Mouse (Mus musculus) forebrain, postnatal 0 days (tissue): ENCODE results near the gene Gpx7. TPM values are rescaled to one million over a fixed set of nuclear protein-coding genes. Genes with fewer than 3 reads are reported as not detected.

Experiments
- ATAC-seq: fragments of 200-750 bp; cut with Nextera tagmentation; 2 replicates; pipeline ENCODE4 v1.8.0; 2017; ENCODE audit warnings: mild to moderate bottlenecking, moderate library complexity
- DNase-seq: peaks from one replicate; pipeline ENCODE4 v3.0.0-alpha.2; 2015
- H3K27ac ChIP-seq: fragments of 300-500 bp; sonication (generic); 2 replicates; pipeline ENCODE4 v1.5.1; 2014; ENCODE audit warnings: low read depth, mild to moderate bottlenecking, antibody characterized with exemption, low read length, moderate library complexity, mixed read lengths
- H3K27me3 ChIP-seq: fragments of 300-500 bp; sonication (generic); 2 replicates; pipeline ENCODE4 v1.6.1; 2014; ENCODE audit warnings: mild to moderate bottlenecking, low read length, mixed read lengths; ENCODE audit not compliant: insufficient read depth
- H3K36me3 ChIP-seq: fragments of 300-500 bp; sonication (generic); 2 replicates; pipeline ENCODE4 v1.6.1; 2014; ENCODE audit warnings: mild to moderate bottlenecking, moderate library complexity; ENCODE audit not compliant: insufficient read depth
- H3K4me1 ChIP-seq: fragments of 300-500 bp; sonication (generic); 2 replicates; pipeline ENCODE4 v1.6.1; 2014; ENCODE audit warnings: antibody characterized with exemption; ENCODE audit not compliant: insufficient read depth
- H3K4me2 ChIP-seq: fragments of 300-500 bp; sonication (generic); 2 replicates; pipeline ENCODE4 v1.6.1; 2014; ENCODE audit warnings: low read depth, mild to moderate bottlenecking, moderate library complexity
- H3K4me3 ChIP-seq: fragments of 300-500 bp; sonication (generic); 2 replicates; pipeline ENCODE4 v1.5.1; 2014; ENCODE audit warnings: low read depth, low read length, mixed read lengths
- H3K9ac ChIP-seq: fragments of 300-500 bp; sonication (generic); 2 replicates; pipeline ENCODE4 v1.6.1; 2014; ENCODE audit warnings: mild to moderate bottlenecking
- H3K9me3 ChIP-seq: fragments of 300-500 bp; sonication (generic); 2 replicates; pipeline ENCODE4 v1.6.1; 2016; ENCODE audit warnings: low read length
- CTCF ChIP-seq: sonication (generic); IDR thresholded peaks from 2 replicates; pipeline ENCODE4 v1.5.1; 2016; ENCODE audit warnings: antibody characterized with exemption, control low read depth, low read depth
- WGBS: fragments of 180-500 bp; shearing (Covaris S2); extraction: QIAGEN DNeasy Blood & Tissue Kit; methylation state at CpG from one replicate; pipeline ENCODE4 v1.1.7; 2014; 5-methylcytosine and 5-hydroxymethylcytosine counted together
- polyA plus RNA-seq: library from polyadenylated mRNA; unstranded; fragments of >200 nt; fragmentation: Nextera tagmentation; extraction: Ambion mirVana; gene quantifications from 2 replicates; pipeline ENCODE4 v1.2.1, GENCODE M21; 2015
- total RNA-seq: library from RNA; depleted of rRNA; stranded (reverse); fragments of >200 nt; gene quantifications from 2 replicates; pipeline ENCODE4 v1.2.3, GENCODE M21; 2014

The Gpx7 gene
- total and polyA plus RNA-seq, 2 experiments from 2014 or later = 24.1 to 37.5 TPM

DNA sequence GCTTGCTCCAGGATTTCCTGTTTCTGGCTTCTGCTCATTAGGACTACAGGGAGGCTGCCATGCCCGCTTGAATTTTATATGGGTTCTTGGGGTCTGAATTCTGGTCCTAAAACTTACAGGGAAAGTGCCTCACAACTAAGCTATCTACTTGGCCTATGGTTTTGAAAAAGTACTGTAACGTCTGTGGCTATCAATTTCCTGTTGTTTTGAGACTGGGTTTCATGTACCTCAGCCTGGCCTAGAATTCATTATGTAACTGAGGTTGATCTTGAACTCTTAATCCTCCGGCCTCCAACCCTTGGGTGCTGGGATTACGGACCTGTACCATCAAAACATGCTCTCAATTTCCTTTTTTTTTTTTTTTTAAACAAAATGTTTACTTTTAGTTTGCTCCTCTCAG is 27.5 kb upstream of the Gpx7 start:
- H3K27me3 ChIP-seq = no peaks in the 10 kb centered on the region
- 86% methylated on average over 4 of the region's 4 CpGs for WGBS
- no peak for TF ChIP-seq CTCF
- ATAC-seq (no peak), DNase-seq (no peak)
- no peak overlapping the region for H3K9ac ChIP-seq
- no peaks in the 10 kb centered on the region for H3K36me3 ChIP-seq
- H3K4me2 ChIP-seq = no peak overlapping the region
- no peaks in the 10 kb centered on the region for H3K9me3 ChIP-seq
- H3K4me1 ChIP-seq = no peaks in the 10 kb centered on the region
- no peak overlapping the region for H3K27ac ChIP-seq
- H3K4me3 ChIP-seq = no peak overlapping the region

DNA sequence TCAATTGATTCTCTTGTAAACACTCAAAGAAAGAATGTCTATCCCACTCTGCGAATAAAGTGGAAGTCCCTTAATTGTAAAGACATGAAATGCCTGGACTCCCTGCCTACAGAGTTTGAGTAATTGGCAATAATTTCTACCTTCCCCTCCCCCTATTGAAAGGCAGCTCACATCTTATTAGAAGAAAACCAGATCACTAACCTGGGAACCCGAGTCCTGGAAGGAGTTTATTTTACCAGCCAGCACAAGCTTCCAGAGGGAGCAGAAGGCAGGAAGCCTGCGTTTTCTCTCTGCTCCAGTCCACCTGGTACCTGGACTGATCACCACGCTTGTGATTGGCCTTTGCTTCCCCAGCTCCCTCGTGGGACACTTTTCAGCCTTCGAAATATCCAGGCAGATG is 26.6 kb upstream of the Gpx7 start:
- no peaks in the 10 kb centered on the region for H3K9me3 ChIP-seq
- ATAC-seq (no peak), DNase-seq (no peak)
- H3K4me2 ChIP-seq = no peak overlapping the region
- H3K9ac ChIP-seq = no peak overlapping the region
- H3K27ac ChIP-seq = no peak overlapping the region
- H3K4me1 ChIP-seq = no peaks in the 10 kb centered on the region
- no peaks in the 10 kb centered on the region for H3K36me3 ChIP-seq
- H3K4me3 ChIP-seq = no peak overlapping the region
- no peak for TF ChIP-seq CTCF
- H3K27me3 ChIP-seq = no peaks in the 10 kb centered on the region
- WGBS = 21% methylated on average over 6 of the region's 6 CpGs

DNA sequence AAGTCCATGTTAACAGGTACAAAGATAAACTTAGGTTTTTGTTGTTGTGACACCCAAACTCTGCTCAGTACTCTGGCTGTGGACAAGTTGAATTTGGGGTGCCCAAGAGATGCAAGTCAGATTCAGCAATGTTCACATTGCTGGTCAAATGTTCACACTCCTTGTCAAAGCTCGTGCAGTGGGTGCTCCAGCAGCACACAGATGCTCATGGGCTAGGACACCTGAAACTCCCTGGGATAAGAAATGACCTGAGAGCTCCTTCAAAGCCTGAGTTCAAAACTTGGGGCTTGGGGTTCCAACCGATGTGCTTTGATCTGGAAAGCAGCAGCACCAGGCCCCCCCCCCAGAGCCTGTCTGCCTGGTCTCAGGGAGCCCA is 24.8 kb upstream of the Gpx7 start:
- no peaks in the 10 kb centered on the region for H3K4me1 ChIP-seq
- DNase-seq (no peak), ATAC-seq (no peak)
- no peaks in the 10 kb centered on the region for H3K9me3 ChIP-seq
- no peaks in the 10 kb centered on the region for H3K27me3 ChIP-seq
- H3K36me3 ChIP-seq = no peaks in the 10 kb centered on the region
- no peak overlapping the region for H3K27ac ChIP-seq
- H3K9ac ChIP-seq = no peak overlapping the region
- no peak overlapping the region for H3K4me3 ChIP-seq
- WGBS = 14% methylated on average over 2 of the region's 2 CpGs
- no peak overlapping the region for H3K4me2 ChIP-seq
- no peak for TF ChIP-seq CTCF

DNA sequence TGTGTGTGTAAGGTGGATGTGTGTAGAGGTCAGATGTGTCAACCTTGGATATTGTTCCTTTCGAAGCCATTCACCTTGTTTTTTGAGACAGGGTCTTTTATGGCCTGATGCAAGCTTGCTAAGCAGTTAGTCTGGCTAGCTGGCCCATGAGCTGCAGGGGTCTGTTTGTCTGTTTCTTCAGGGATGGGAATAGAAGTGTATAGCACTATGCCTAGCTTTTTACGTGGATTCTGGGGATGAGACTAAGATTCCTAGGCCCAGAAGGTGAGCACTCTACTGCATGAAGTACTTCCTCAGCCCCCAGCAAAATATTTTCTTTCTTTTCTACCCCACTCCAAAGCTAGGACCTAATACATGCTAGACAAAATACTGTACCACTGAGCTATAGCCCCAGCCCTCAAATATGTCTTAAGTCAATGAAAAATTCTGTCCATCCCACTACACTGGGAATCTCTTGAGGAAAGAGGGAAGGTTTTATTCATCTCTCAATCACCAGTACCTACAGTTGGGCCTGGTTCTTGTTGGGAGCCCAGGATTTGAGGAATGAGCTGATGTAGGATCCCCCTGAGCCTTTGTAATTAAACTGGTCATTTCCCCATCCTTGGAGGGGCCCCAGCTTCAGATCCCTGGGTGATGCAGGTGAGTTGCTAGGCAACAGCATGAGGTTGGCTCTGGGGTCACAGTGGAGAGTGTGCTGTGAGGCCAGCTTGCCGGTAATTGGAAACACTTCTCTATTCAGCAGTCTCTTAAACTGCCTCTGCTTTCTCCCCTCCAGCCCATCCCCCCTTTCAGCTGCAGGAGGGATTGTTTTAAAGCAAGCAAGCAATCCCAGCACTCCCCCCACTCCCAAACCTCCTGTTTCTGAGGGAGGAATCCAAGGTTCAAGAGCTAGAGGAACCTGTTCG is 24.1 kb upstream of the Gpx7 start:
- DNase-seq = peak; percentile 21
- no peak overlapping the region for H3K9ac ChIP-seq
- H3K9me3 ChIP-seq = no peaks in the 10 kb centered on the region
- H3K36me3 ChIP-seq = no peaks in the 10 kb centered on the region
- H3K27ac ChIP-seq = no peak overlapping the region; the same call in 1 of the 2 replicates
- peak; percentile 69; the same call in 1 of the 2 replicates for ATAC-seq
- WGBS = 22% methylated on average over 4 of the region's 4 CpGs
- no peak overlapping the region for H3K4me2 ChIP-seq
- no peaks in the 10 kb centered on the region for H3K27me3 ChIP-seq
- H3K4me1 ChIP-seq = no peaks in the 10 kb centered on the region
- no peak for TF ChIP-seq CTCF
- no peak overlapping the region for H3K4me3 ChIP-seq

- Histone ChIP-seq H3K36me3 (no peaks in the 10 kb centered on the region), H3K4me3 (no peak overlapping the region), H3K9me3 (no peaks in the 10 kb centered on the region), H3K4me2 (no peak overlapping the region), H3K27me3 (no peaks in the 10 kb centered on the region), H3K27ac (no peak overlapping the region), H3K4me1 (no peaks in the 10 kb centered on the region), H3K9ac (no peak overlapping the region)
- ATAC-seq = no peak
- TF ChIP-seq CTCF = no peak
- WGBS = 87% methylated on average over 6 of the region's 6 CpGs
- no peak for DNase-seq
Measured at GRCm38 (mm10) chr4:108428341-108428721, 21.6 kb upstream of the Gpx7 start.

DNA sequence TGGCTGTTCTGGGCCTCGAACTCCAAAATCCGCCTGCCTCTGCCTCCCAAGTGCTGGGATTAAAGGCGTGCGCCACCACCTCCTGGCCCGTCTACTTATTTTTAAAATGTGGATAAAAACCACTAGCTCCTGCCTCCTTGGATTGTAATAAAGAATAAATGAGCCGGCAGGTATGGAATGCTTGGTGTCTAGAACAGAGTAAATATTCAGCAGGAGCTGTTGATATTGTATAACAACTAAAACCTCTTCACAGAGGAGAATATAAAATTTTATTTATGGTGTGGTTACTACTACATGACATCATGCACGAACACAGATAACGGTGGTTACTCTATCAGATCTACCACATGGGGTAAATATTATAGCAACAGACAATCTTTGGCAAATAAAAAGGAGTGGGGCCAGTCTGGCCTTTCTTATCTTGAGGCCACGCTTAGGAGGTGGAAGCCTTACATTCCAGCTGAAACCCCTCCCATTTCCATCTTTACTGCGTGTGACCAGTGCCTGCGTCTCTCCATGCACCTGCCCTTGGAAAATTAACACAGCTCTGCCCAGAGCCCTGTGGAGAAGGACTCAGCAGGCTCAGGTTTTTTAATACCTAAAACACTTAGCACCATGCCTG is 21.1 kb upstream of the Gpx7 start:
- no peak for ATAC-seq
- no peaks in the 10 kb centered on the region for H3K4me1 ChIP-seq
- H3K36me3 ChIP-seq = no peaks in the 10 kb centered on the region
- no peaks in the 10 kb centered on the region for H3K9me3 ChIP-seq
- H3K4me2 ChIP-seq = no peak overlapping the region
- H3K27me3 ChIP-seq = no peaks in the 10 kb centered on the region
- no peak for TF ChIP-seq CTCF
- no peak overlapping the region for H3K4me3 ChIP-seq
- no peak overlapping the region for H3K27ac ChIP-seq
- no peak for DNase-seq
- H3K9ac ChIP-seq = no peak overlapping the region
- 83% methylated on average over 11 of the region's 11 CpGs for WGBS

GRCm38 (mm10) chr4:108424587-108424986 is 17.8 kb upstream of the Gpx7 start:
- 88% methylated on average over 2 of the region's 2 CpGs for WGBS
- no peaks in the 10 kb centered on the region for H3K4me1 ChIP-seq
- H3K9me3 ChIP-seq = no peaks in the 10 kb centered on the region
- H3K36me3 ChIP-seq = no peaks in the 10 kb centered on the region
- DNase-seq (no peak), ATAC-seq (no peak)
- no peak overlapping the region for H3K27ac ChIP-seq
- no peak for TF ChIP-seq CTCF
- H3K9ac ChIP-seq = no peak overlapping the region
- no peak overlapping the region for H3K4me2 ChIP-seq
- H3K4me3 ChIP-seq = no peak overlapping the region
- no peaks in the 10 kb centered on the region for H3K27me3 ChIP-seq
